Mouse (Mus musculus) Muller cell, postnatal 12 days (primary cell): ENCODE data around the gene Plrg1.

ENCODE experiments used
- DNase-seq: peaks from one replicate; pipeline ENCODE4 v3.0.0-alpha.2; 2015; ENCODE audit errors: inconsistent ontology term

The Plrg1 gene

DNA sequence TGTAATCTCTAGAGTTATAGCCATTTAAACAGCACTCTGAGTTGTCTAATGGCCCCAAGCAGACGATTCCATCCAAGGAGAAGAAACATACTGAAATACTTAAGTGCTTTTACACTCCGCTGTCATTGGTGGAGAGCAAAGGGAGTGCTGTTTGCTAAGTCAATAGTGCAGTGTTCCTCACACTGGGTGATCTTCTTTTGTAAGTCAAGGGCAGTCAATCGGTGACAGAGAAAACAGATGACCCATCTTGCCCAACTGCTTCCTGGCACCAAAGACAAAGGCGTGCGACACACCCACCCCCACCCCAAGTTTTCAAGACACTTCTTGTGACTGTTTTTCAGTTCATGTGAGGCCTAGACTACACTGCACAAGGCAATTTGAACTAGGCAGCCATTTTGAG lies 3.2 kb upstream of the Plrg1 start:
- DNase-seq: no peak

DNA sequence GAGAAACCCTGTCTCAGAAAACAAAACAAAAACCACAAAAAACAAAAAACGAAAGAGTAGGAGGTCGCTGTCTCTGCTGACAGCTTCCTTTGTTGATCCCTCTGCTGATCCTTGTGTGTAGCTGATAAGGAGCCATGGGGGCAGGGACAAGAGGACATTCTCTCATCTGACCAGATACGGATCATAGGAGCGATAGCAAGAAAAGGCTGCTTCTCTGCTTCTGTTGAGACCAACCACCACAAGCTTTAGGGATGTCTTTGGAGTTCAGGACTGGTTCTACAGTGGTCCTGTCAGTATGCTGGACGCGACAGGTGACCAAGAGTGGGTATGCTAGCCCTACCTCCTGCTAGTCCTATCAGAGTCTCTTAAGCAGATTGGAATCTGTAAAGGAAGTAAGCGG lies 2.2 kb upstream of the Plrg1 start:
- no peak for DNase-seq

DNA sequence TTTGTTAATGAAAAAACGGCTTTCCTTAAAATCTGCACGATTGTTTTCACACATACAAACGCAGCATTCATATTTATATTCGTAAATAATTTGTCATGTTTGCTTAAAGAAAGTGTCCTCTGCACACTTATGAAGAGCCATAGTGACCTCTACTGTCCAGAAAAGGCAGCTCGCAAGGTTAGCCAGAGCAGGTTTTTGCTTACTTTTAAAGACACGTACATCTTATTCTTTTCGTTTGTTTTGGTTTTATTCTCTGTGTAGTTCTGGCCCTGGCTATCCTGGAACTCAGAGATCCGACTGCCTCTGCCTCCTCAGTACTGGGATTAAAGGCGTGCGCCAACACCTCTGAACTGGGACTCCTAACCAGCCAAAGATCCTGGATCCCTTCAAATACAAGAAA lies 1.6 kb upstream of the Plrg1 start:
- peak; percentile 19 for DNase-seq

DNA sequence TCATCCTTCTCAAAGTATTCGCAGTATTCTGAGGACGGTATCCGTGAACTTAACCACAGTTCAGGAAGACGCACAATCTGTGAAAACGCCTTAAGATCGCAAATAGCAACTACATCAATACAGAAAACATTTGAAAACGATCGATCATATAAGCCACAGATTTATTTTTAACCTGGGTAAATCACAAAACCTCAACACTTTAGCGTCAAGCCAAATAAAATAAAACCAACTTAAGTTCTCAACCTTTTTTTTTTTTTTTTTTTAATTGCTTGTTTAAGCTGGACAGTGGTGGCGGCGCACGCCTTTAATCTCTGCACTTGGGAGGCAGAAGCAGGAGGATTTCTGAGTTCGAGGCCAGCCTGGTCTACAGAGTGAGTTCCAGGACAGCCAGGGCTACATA lies 563 bp upstream of the Plrg1 start:
- DNase-seq: no peak

DNA sequence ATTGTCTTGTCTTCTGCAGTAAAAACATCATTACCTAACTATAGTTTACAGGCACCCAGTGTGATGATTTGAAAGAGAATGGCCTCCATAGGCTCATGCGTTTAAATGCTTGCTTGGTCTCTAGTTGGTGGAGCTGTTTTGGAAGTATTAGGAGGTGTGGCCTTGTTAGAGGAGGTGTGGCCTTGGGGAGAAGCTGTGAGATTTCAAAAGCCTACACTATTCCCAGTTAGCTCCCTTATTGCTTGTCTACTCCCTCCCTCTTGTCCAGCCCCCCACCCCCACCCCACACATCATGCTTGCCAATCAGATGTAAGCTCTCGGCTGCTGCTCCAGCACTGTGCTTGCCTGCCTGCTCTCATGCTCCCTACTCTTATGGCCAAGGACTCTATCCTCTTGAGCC lies 1.7 kb downstream of the Plrg1 start:
- DNase-seq: no peak

DNA sequence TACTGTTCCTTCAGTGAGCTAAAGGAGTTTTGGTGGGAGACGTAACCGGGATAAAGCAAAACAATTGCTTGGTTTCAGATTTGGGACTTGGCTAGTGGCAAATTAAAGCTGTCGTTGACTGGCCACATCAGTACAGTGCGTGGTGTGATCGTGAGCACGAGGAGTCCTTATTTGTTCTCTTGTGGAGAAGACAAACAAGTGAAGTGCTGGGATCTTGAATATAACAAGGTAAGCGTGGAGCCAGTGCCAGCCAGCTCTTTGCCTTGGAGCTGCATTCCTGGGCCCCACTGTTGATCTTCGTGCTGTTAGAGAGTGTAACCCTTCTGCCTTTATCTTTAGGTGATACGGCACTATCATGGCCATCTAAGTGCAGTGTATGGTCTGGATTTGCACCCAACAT lies 12.6 kb downstream of the Plrg1 start:
- DNase-seq: no peak

DNA sequence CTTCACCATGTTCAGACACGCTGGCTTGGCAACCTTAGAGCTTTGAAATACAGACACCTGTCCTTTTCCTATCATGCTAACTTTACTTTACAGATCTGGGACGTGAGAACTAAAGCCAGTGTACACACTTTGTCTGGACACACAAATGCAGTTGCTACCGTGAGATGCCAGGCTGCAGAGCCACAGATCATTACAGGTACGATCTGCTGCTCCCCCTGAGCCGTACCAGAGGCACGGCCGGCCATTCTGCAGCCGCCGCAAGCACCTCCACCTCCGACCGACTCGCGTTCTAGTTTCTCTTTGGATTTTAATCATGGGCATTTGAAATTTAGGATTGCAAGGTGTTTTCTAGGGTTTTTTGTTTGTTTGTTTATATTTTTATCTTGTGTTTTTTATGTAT lies 13.5 kb downstream of the Plrg1 start:
- no peak for DNase-seq

DNA sequence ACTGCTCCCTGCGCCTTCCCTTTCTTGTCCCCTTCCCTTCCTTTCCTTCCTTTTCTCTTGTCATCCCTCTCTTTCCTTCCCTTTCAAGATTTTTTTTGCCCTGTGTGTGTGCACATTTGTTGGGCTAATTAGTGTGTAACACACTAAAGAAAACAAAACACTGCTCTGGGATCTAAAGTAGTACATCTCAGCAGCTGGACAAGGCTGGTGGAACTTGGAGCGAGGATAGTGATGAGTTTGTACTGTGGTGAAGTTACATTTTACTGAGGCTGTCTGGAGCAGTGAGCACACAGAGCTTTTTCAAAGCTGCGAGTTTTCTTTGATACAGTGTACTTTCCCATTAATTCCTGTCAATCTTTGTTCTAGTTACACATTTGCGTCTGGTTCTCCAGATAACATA lies 14.9 kb downstream of the Plrg1 start:
- DNase-seq: no peak

DNA sequence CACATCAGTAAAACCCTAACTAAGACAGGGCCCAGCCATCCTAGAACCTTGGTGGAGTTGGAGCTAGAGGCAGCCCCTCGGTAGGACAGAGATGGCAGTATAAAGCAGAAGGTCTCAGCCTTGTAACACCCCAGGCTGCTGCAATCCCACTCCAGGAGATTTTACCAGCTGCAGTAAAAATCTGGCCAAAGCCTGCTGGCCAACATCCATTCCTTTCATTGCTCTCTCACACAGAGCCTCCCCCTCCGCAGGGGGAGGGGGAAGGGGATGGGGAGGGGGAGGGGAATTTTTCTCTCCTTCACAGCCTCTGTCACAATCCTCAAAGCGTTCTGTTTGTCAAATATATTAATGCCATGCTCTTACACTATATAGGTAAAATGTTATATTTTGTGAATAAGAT lies 21.2 kb downstream of the Plrg1 start:
- peak; percentile 7 for DNase-seq

DNA sequence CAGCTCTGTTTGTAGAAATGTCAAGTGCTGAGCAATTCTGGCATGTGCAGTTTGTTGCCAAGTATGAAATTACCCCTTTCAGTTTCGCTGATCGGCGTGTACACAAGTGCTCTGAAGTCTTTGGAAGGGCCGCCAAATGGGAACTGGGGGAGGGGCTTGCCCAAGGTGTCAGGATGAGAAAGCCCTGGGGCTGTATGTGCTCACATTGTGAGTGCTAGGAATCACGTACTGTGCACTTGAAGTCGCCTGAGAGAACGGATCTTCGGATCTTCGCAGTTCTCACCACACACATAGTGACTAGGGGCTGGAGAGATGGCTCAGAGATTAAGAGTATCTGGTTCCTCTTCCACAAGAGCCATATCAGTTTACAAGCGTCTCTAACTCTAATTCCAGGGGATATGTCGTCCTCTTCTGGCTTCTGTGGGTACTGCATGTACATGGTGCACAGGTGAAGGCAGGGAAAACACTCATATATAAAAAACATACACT lies 25.3 kb downstream of the Plrg1 start:
- peak; percentile 78 for DNase-seq

DNA sequence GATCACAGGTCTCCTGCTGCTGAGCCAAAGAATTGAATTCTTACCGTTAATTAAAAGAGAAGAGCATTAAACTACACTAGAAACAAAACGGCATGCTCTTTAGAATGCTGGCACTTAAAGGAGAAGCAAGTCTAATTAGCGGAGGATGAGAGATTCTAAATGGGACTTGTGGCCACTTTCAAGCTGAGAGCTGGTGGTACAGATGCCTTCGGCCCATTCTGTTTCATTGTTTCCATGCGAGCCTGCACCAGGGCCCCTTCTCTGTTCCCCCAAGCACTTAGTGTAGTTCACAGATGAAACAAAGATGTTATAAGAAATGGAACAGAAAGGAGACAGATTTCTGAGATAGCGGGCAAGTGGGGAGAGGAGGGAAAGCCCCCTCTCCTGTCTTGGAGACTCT lies 42.3 kb downstream of the Plrg1 start:
- DNase-seq: no peak

DNA sequence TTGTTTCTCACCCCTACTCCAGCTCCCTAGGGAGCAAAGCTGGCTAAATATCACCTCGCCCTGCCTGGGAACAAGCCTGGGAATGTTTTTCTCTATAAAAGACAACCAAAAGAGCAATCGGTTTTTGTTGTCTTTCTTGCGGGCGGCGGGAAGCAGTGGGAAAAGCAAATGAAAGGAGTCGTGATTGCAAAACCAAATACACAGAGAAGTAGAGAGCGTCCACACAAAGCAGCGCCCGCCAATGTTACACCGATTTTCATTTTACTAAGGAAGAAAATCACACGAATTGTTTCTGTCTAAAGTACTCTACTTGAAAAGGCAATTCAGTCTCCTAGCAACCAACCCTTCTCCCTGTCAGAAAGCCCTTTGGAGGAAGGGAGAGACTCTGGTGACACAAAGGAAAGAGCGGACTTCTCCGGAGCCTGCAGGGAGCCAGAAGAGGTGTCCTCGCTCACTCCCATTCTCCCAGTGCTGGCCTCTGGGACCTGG lies 43.3 kb downstream of the Plrg1 start:
- DNase-seq: peak; percentile 14

DNA sequence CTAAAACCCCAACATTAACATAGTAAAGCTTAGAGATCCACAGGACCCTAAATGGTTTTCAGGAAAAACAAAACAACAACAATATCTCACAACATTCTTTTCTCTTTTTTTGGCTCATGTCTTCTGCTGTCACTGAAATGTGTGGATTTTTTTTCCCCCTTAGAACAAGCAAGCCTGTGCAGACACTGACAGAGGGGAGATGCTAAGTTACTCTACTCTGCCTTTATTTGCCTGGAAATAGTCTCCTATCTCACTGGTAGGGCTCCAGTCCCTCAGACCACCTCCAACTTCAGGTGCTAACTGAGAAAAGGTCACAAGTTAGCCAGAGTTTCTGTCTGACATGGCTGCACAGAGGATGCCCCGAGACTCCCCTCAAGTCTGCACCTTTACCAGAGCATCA lies 43.8 kb downstream of the Plrg1 start:
- no peak for DNase-seq

DNA sequence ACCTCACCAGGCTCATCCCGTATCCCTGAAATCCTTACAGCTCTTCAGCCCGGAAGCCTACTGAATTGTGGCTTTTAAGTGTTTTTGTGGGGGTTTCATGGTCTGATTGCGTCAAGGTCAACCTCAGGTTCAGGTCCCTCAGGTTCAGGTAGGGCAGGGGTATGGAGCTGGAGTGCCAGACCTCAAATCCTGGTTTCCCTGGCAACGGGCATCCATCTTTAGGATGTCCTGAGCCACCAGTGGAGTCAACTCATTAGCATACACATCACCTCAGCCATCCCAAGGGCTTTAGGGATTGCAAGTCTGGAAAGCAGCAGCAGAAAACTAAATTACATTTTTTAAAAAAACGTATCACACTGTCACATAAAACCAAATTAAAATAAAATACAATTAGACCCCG lies 44.3 kb downstream of the Plrg1 start:
- no peak for DNase-seq

DNA sequence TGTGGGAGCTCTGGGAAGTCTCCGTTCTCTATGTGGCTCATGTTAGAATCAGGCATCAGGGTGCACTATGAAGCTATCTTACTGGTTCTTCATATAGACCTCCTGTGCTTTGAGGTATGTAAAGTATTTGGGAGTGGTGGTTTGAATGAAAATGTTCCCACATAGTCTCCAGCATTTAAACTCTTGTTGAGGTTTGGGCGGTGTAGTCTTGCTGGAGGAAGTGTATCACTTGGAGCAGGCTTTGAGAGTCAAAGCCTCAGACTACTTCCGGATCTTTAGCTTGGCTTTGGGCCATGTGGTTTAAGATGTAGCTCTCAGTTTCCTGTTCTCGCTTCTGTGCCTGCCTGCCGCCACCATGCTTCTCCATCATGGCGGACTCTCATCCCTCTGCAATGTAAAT lies 47.0 kb downstream of the Plrg1 start:
- no peak for DNase-seq

DNA sequence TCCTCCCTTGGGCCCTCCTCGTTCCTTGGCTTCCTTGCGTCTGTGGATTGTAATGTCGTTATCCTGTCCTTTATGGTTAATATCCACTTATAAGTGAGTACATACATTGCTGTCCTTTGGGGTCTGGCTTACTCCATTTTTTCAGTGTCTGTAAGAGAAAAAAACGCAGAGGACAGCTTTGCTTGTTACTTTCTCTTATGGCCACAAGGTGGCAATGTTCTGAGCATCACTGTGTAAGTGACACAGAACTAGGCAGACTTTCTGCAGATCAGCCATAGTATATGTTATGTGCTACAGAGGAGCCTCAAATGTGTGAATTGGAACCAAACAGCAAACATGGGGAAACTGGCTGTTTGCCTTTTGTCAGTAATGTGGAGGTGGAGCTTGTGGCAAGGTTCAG lies 54.8 kb downstream of the Plrg1 start:
- DNase-seq: peak; percentile 45

DNA sequence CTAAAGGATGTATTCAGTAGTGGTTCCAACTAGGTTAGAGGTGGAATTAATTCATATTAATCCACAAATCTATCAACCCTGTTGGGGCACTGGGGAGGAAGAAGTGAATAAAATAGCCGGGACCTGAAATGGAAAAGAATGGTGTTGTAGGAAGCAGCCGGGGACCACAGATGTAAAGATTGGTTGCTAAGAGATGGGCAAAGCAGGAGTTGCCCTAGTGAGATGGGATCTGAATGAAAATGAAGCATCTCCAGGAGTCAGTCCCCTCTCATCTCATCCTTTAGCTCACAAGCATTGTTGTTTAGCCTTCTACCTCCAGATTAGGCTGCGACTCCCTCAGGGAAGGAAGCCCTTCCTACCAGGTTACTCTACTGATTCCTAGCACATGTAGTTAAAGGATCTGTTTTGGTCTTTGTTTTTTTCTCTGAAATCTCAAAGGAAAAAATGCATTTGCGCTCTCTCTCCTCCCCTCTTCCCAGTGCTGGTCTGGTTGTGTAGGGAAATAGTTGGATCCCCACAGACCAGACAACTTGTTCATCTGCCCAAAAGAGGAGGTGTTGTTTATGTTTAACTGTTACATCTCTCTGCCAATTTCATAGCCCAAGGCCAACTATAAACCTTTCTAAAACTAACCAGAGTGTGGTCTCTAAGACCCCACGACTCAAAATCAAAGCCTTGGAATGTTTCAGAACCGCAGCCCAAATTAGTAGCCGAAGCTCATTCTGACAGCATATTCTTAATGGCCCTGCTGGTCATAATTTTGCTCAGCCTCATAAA lies 56.4 kb downstream of the Plrg1 start:
- no peak for DNase-seq

DNA sequence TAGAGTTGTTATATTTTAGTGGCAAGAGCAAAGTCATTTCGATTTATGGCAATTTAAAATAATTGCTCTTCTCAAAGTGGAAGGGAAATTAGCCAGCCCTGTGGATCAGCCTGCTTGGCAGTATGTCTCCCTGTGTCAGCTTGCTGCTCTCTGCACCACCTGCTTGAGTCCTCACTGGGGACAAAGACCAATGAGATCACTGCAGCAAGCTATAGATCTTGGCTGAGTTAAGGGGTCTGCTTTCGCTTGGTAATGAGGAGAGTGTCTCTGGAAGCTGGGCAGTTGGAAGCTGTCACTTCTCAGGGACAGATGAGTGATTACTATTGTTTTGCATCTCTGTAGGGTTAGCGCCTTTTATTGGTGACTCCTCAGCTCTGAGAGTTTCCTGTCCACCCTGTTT lies 57.5 kb downstream of the Plrg1 start:
- DNase-seq: no peak

DNA sequence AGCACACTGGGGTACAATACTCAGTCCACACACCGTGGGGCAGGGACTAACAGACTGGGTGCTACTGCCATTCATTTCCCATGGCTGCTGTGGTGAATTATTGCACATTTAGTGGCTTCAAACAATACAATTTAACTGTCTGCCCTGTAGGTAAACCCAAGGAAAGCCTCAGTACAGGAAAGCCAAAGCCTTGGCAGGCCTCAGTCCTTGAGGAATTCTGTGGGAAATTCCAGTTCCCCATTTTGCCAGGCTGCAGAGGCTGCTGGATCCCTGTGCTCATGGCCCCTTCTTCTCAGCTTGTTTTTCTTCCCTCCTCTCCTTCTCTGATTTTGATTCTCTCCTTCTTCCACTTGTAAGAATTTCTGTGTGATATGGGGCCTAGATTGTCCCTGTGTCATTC lies 59.6 kb downstream of the Plrg1 start:
- DNase-seq: peak; percentile 12

DNA sequence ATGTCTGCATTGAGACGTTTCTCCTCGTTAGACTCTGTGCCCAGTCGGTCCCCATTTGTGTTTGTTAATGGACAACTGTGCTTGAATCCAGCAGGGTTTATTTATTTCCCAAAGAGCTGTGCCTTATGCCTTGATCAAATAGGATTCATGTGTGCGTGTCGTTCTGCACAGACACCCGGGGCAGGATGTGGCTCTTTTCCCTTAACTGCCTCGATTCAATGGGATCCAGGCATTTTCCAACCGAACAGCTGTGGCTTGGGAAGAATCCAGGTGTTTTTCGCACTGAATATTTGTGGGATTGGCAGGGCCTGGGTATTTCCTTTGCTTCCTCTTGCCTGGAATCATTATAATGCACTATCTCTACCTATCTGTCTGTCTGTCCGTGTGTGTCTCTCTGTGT lies 62.3 kb downstream of the Plrg1 start:
- DNase-seq: peak; percentile 35
